Mouse (Mus musculus): ENCODE measurements at regions not wholly inside any gene's neighbourhood (a gene's known extent, or its start where the extent isn't known, plus 50 kb on each side); places are given as distances from the start of the nearest gene placed in this dataset.

DNA sequence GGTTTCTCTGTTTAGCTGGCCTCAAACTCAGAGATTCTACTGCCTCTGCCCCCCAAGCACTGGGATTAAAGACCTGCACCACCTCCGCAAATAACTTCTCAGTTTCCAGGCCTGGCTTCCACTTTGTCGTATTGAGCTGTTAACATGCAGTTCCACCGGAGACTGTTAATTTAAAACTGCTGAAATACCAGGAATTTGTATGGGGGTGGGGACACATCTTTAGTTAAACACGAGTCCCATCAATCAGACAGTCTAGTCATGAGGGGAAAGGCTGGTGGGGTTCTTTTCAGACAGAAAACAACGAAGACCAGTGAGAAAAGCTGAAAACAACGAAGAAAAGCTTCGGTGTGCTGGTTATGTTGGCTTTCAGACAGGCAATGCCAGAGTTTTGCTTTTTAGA, 227.5 kb downstream of the Csl start:
- ATAC-seq (ENCODE audit: low FRiP score, low TSS enrichment), result peak; percentile 20; the same call in 1 of the 2 replicates
- WGBS, result 38% methylated on average over 7 of the region's 7 CpGs
- peaks cover 11% of the 10 kb centered on the region for H3K4me1 ChIP-seq (ENCODE audit: control insufficient read depth, insufficient read depth, low read length)
- H3K9ac ChIP-seq (ENCODE audit: low read depth, low read length), result no peak overlapping the region
- no peaks in the 10 kb centered on the region for H3K36me3 ChIP-seq (ENCODE audit: control insufficient read depth, insufficient read depth, low read length)
- no peak overlapping the region for H3K4me2 ChIP-seq (replicated peaks; ENCODE audit: low read depth, low read length)
- no peak overlapping the region for H3K4me3 ChIP-seq (ENCODE audit: low read length)
- H3K27ac ChIP-seq (ENCODE audit: low read depth, low read length), result peak overlapping the region; percentile 17; the same call in 1 of the 2 replicates
- H3K27me3 ChIP-seq (ENCODE audit: control insufficient read depth, insufficient read depth, low read length), result no peaks in the 10 kb centered on the region
- H3K9me3 ChIP-seq (ENCODE audit: control insufficient read depth, low read length), result no peaks in the 10 kb centered on the region

DNA sequence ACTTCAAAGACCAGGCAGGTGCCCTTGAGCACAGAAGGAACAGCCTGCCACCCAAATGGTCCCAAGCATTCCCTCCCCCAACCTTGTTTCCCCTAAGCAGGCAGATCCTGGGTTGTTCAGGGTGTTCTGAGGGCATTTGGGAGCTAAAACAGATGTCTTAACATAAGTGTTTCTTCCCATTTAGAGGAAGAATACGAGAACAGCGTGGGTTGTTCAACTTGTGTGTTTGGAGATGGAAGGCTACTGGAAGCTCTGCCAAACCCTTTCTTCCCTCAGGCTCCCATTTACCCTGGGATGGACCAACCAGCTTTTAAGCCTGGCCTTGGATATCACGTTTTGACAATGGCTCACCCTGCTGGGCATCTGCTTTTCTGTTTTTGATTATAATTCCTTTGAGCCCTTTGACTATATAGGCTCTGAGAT, 226.8 kb downstream of the Csl start:
- ATAC-seq (ENCODE audit: low FRiP score, low TSS enrichment), result 0 out of 2 replicates have a peak, but pooled peaks have one; percentile 30
- no peak overlapping the region for H3K4me3 ChIP-seq (ENCODE audit: low read length)
- no peak overlapping the region for H3K27ac ChIP-seq (ENCODE audit: low read depth, low read length)

DNA sequence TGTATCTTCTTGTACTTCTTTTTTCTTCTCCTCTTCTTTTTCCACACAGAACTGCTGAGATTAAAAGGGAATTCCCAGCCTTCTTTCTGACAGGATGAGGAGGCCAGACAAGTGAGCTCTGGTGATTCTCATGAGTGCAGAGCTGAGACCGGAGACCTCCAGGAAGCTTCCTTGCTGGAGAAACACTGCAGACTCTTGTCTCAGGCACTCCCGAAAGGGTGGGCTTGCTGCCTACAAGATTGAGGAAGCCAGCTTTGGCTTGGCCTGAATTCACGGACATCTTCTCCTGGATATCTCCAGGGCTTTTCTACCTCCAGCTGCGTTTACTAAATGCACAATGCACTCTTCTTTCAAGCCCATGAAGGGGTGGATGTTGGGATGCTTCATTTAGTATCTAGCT, 226.0 kb downstream of the Csl start:
- no peak for ATAC-seq (ENCODE audit: low FRiP score, low TSS enrichment)
- Histone ChIP-seq H3K4me1 (ENCODE audit: control insufficient read depth, insufficient read depth, low read length) (peaks cover 12% of the 10 kb centered on the region), H3K27me3 (ENCODE audit: control insufficient read depth, insufficient read depth, low read length) (no peaks in the 10 kb centered on the region), H3K36me3 (ENCODE audit: control insufficient read depth, insufficient read depth, low read length) (no peaks in the 10 kb centered on the region), H3K4me2 (replicated peaks; ENCODE audit: low read depth, low read length) (no peak overlapping the region), H3K9ac (ENCODE audit: low read depth, low read length) (no peak overlapping the region), H3K4me3 (ENCODE audit: low read length) (no peak overlapping the region), H3K27ac (ENCODE audit: low read depth, low read length) (no peak overlapping the region; the same call in 1 of the 2 replicates), H3K9me3 (ENCODE audit: control insufficient read depth, low read length) (no peaks in the 10 kb centered on the region)
- WGBS, result 78% methylated on average over 4 of the region's 4 CpGs

More for the DNA sequence above, 226.8 kb downstream of the Csl start:
- Histone ChIP-seq H3K27me3 (ENCODE audit: control insufficient read depth, insufficient read depth, low read length) (no peaks in the 10 kb centered on the region), H3K9me3 (ENCODE audit: control insufficient read depth, low read length) (no peaks in the 10 kb centered on the region), H3K4me2 (replicated peaks; ENCODE audit: low read depth, low read length) (no peak overlapping the region), H3K4me1 (ENCODE audit: control insufficient read depth, insufficient read depth, low read length) (peaks cover 11% of the 10 kb centered on the region), H3K36me3 (ENCODE audit: control insufficient read depth, insufficient read depth, low read length) (no peaks in the 10 kb centered on the region), H3K9ac (ENCODE audit: low read depth, low read length) (no peak overlapping the region)
- 57% methylated on average over 3 of the region's 3 CpGs for WGBS

DNA sequence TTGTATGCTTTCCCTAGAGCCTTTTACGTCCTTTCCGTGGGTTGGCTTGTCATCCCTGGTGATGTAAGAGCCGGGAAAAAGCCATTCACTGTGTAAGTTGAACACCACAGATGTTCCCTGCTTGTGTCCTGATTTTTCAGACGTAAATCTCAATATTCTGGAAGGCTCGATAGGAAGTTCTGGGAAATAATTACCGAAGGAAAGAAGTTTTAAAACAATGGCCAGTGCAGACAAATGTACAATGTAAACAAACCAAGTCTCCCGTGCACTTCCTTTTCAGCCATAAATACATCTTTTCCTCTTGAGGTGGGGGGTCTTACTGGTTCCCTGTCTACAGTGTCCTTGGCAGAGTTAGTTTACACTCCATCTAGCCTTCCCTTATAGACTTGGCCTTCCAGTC, 225.2 kb downstream of the Csl start:
- Histone ChIP-seq H3K4me3 (ENCODE audit: low read length) (no peak overlapping the region), H3K9ac (ENCODE audit: low read depth, low read length) (no peak overlapping the region), H3K9me3 (ENCODE audit: control insufficient read depth, low read length) (no peaks in the 10 kb centered on the region), H3K4me2 (replicated peaks; ENCODE audit: low read depth, low read length) (no peak overlapping the region), H3K36me3 (ENCODE audit: control insufficient read depth, insufficient read depth, low read length) (no peaks in the 10 kb centered on the region), H3K4me1 (ENCODE audit: control insufficient read depth, insufficient read depth, low read length) (peaks cover 15% of the 10 kb centered on the region), H3K27ac (ENCODE audit: low read depth, low read length) (peak overlapping the region; percentile 19; the same call in 1 of the 2 replicates), H3K27me3 (ENCODE audit: control insufficient read depth, insufficient read depth, low read length) (no peaks in the 10 kb centered on the region)
- no peak for ATAC-seq (ENCODE audit: low FRiP score, low TSS enrichment)
- WGBS, result 35% methylated on average over 7 of the region's 7 CpGs

DNA sequence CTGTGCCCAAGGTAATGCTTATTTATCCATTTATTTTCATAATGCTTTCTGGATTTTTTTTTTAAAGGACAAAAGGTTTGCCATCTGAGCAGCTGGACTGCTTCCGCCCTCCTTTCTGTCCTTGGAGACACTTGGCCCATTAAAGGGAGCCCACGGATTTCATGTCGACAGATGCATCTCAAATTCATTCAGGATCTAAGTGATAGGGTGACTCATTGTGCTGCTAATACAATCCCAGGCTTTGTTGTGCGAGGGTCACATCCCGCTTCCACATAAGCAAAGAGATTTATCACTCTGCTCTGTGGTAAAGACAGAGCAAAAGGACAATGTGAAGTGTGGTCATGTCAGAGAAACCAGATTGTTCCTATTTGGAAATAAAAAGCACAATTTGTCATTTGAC, 220.8 kb downstream of the Csl start:
- Histone ChIP-seq H3K4me3 (ENCODE audit: low read length) (no peak overlapping the region), H3K9me3 (ENCODE audit: control insufficient read depth, low read length) (no peaks in the 10 kb centered on the region), H3K27me3 (ENCODE audit: control insufficient read depth, insufficient read depth, low read length) (no peaks in the 10 kb centered on the region), H3K27ac (ENCODE audit: low read depth, low read length) (no peak overlapping the region), H3K36me3 (ENCODE audit: control insufficient read depth, insufficient read depth, low read length) (no peaks in the 10 kb centered on the region), H3K4me1 (ENCODE audit: control insufficient read depth, insufficient read depth, low read length) (0 out of 2 replicates have a peak, but pooled peaks cover 5% of the 10 kb centered on the region), H3K9ac (ENCODE audit: low read depth, low read length) (no peak overlapping the region), H3K4me2 (replicated peaks; ENCODE audit: low read depth, low read length) (no peak overlapping the region)
- no peak for ATAC-seq (ENCODE audit: low FRiP score, low TSS enrichment)
- WGBS, result 42% methylated on average over 5 of the region's 5 CpGs

DNA sequence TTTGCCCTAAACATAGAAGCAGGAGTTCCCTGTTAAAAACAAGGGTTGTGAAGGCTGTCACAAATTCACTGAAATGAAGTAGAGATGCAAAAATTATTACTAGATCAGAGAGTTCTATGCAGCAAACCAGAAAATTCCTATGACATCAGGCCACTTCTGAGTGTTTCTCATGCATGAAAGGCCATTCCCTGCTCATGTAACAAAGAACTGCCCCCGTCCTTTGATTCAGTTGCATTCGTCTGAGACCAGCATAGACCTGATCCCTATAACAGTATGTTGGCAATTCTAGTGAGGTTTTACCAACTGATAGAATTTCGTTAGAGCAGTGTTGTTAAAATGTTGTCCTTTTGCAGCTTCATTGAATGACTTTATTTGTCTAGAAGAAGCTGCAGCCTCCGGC, 207.1 kb downstream of the Csl start:
- Histone ChIP-seq H3K27me3 (ENCODE audit: control insufficient read depth, insufficient read depth, low read length) (no peaks in the 10 kb centered on the region), H3K4me3 (ENCODE audit: low read length) (no peak overlapping the region), H3K9ac (ENCODE audit: low read depth, low read length) (no peak overlapping the region), H3K4me1 (ENCODE audit: control insufficient read depth, insufficient read depth, low read length) (0 out of 2 replicates have a peak, but pooled peaks cover 5% of the 10 kb centered on the region), H3K36me3 (ENCODE audit: control insufficient read depth, insufficient read depth, low read length) (no peaks in the 10 kb centered on the region), H3K9me3 (ENCODE audit: control insufficient read depth, low read length) (no peaks in the 10 kb centered on the region), H3K4me2 (replicated peaks; ENCODE audit: low read depth, low read length) (no peak overlapping the region), H3K27ac (ENCODE audit: low read depth, low read length) (no peak overlapping the region)
- peak; percentile 38; the same call in 1 of the 2 replicates for ATAC-seq (ENCODE audit: low FRiP score, low TSS enrichment)
- WGBS, result 47% methylated on average over 4 of the region's 4 CpGs

DNA sequence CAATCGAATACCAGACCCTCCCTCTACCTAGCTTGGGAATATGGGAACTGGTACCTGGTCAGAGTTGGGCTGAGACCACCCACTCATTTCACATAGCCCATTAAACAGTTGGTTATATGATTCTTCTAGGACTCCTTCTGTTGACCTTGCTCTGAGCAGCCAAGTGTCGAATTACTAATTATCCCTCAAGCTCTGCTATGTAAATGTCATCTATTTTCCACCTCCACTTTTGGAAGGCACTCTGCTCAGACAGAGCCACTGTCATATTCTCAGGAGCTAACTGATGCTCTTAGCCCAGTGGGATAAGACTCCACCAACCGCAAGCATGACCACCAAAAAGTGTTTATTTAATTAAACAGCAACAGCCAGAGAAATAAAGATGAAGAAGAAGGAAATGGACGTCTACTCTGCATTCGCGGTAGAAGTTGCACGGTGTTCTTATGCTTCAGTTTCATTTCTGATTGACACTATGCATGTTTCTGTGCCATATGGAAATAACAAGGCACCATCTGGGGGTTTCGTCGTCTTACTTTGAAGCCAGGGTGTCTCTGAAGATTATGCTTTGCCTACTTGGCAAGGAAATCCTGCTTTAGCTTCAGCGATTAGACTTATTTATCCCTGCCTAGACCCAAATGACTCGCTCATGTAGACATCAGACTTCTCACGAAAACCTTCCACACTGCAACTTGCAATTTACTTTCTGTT, 206.5 kb downstream of the Csl start:
- H3K27ac ChIP-seq (ENCODE audit: low read depth, low read length), result no peak overlapping the region
- 71% methylated on average over 12 of the region's 12 CpGs for WGBS
- H3K4me3 ChIP-seq (ENCODE audit: low read length), result no peak overlapping the region
- no peak overlapping the region for H3K9ac ChIP-seq (ENCODE audit: low read depth, low read length)
- H3K36me3 ChIP-seq (ENCODE audit: control insufficient read depth, insufficient read depth, low read length), result no peaks in the 10 kb centered on the region
- H3K4me1 ChIP-seq (ENCODE audit: control insufficient read depth, insufficient read depth, low read length), result 0 out of 2 replicates have a peak, but pooled peaks cover 5% of the 10 kb centered on the region
- H3K4me2 ChIP-seq (replicated peaks; ENCODE audit: low read depth, low read length), result no peak overlapping the region
- no peaks in the 10 kb centered on the region for H3K27me3 ChIP-seq (ENCODE audit: control insufficient read depth, insufficient read depth, low read length)
- H3K9me3 ChIP-seq (ENCODE audit: control insufficient read depth, low read length), result no peaks in the 10 kb centered on the region
- peak; percentile 63 for ATAC-seq (ENCODE audit: low FRiP score, low TSS enrichment)

DNA sequence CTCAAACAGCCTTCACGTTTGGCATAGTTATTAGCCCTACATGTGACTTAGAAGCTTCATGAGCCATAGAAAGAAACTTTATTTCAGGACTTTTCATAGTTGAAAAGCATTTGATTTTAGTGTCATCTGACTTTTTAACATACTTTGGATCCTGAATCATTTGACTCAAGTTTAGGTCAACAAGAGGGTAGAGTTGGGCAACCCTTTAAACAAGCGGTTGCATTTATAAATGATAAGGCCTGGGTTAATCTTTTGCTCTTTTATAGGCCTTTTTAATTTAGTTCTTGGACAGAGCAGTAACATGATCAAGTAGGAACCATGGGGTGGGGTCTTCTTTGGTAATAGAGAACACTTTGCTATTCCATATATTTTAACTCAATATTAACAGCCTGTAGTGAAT, 204.4 kb downstream of the Csl start:
- H3K27ac ChIP-seq (ENCODE audit: low read depth, low read length), result no peak overlapping the region
- no peaks in the 10 kb centered on the region for H3K36me3 ChIP-seq (ENCODE audit: control insufficient read depth, insufficient read depth, low read length)
- H3K27me3 ChIP-seq (ENCODE audit: control insufficient read depth, insufficient read depth, low read length), result no peaks in the 10 kb centered on the region
- WGBS, result 70% methylated on average over 2 of the region's 2 CpGs
- H3K4me1 ChIP-seq (ENCODE audit: control insufficient read depth, insufficient read depth, low read length), result 0 out of 2 replicates have a peak, but pooled peaks cover 5% of the 10 kb centered on the region
- no peak overlapping the region for H3K4me2 ChIP-seq (replicated peaks; ENCODE audit: low read depth, low read length)
- no peak for ATAC-seq (ENCODE audit: low FRiP score, low TSS enrichment)
- no peak overlapping the region for H3K9ac ChIP-seq (ENCODE audit: low read depth, low read length)
- no peaks in the 10 kb centered on the region for H3K9me3 ChIP-seq (ENCODE audit: control insufficient read depth, low read length)
- no peak overlapping the region for H3K4me3 ChIP-seq (ENCODE audit: low read length)

DNA sequence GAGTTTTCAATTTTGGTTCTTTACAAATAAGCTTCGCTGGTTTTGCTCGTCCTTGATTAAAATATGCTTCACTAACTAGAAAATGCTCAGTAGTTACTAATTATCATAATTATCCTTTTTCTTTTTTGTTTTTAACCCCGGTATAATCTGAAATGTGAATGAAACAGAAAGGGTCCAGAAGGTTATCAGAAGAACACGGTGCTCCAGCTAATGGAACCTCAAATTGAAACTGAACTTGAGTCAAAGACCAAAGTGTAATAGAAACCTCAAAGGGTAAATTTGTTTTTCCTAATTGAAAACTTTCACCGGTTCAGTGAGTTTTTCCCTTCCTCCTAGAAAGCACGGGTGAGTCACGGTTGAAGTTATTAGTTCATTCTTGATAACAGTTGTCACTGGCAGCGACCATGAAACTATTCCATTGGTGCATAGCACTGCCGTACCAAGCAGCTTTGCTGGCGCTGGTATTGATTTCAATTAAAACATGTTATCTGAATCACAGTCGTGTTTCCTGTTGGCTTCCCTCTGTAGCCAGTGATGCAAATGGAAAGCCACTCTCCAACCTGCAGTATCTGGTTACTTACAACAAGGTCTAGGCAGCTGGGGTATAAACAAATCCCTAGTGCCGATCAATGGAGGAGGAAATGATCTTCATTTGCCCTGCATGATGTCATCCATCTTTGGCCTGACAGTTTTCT, 203.7 kb downstream of the Csl start:
- WGBS, result 27% methylated on average over 12 of the region's 12 CpGs
- no peaks in the 10 kb centered on the region for H3K9me3 ChIP-seq (ENCODE audit: control insufficient read depth, low read length)
- H3K4me2 ChIP-seq (replicated peaks; ENCODE audit: low read depth, low read length), result peak overlapping the region; percentile 4
- 0 out of 2 replicates have a peak, but pooled peaks cover 5% of the 10 kb centered on the region for H3K4me1 ChIP-seq (ENCODE audit: control insufficient read depth, insufficient read depth, low read length)
- H3K36me3 ChIP-seq (ENCODE audit: control insufficient read depth, insufficient read depth, low read length), result no peaks in the 10 kb centered on the region
- no peaks in the 10 kb centered on the region for H3K27me3 ChIP-seq (ENCODE audit: control insufficient read depth, insufficient read depth, low read length)
- peak; percentile 87 for ATAC-seq (ENCODE audit: low FRiP score, low TSS enrichment)
- H3K9ac ChIP-seq (ENCODE audit: low read depth, low read length), result no peak overlapping the region
- no peak overlapping the region for H3K4me3 ChIP-seq (ENCODE audit: low read length)
- no peak overlapping the region; the same call in 1 of the 2 replicates for H3K27ac ChIP-seq (ENCODE audit: low read depth, low read length)
